ENCODE assay signal across 28 mouse cellular contexts in genomic region chrX:103610401-103610800, GRCm38 (mm10). TPM values are rescaled to one million over a fixed set of nuclear protein-coding genes. Genes with fewer than 3 reads are reported as not detected.
A peak's percentile ranks its signal among the peaks of the same experiment; 100 is the strongest.
DNase-seq lines count a peak whose midpoint lies in the region; ATAC-seq and TF ChIP-seq lines count a peak whose summit lies in the region.
"Had no signal": no experiment of that assay in that cellular context is flagged by ENCODE, and none has a peak within 500 bp of the region (broad histone marks: within the 10 kb centered on the region; RNA-seq: fewer than 3 reads in every experiment).

No protein-coding gene starts in this region.

- H3K4me2 ChIP-seq in hindbrain, postnatal 0 days (ENCODE audit: low read depth, low read length) = no peak overlapping the region
- no peak overlapping the region for H3K4me2 ChIP-seq in hindbrain, embryonic 13.5 days
- no peak overlapping the region for H3K4me2 ChIP-seq in midbrain, embryonic 14.5 days (ENCODE audit: low read length)
- H3K4me2 ChIP-seq in kidney, embryonic 16.5 days (replicated peaks; ENCODE audit: low read depth, low read length) = no peak overlapping the region
- H3K4me2 ChIP-seq: liver, embryonic 11.5 days; neural tube, embryonic 12.5 days had no signal

- no peak overlapping the region for H3K27ac ChIP-seq in hindbrain, postnatal 0 days
- no peak overlapping the region for H3K27ac ChIP-seq in hindbrain, embryonic 13.5 days
- no peak overlapping the region for H3K27ac ChIP-seq in midbrain, embryonic 14.5 days (replicated peaks; ENCODE audit: low read depth, low read length)
- H3K27ac ChIP-seq in midbrain, embryonic 10.5 days (replicated peaks) = no peak overlapping the region
- H3K27ac ChIP-seq in kidney, embryonic 16.5 days (ENCODE audit: low read length) = no peak overlapping the region
- H3K27ac ChIP-seq: embryonic facial prominence, embryonic 10.5 days; neural tube, embryonic 12.5 days had no signal

- no peak overlapping the region for H3K4me3 ChIP-seq in hindbrain, postnatal 0 days (ENCODE audit: low read length)
- no peak overlapping the region for H3K4me3 ChIP-seq in hindbrain, embryonic 13.5 days
- no peak overlapping the region for H3K4me3 ChIP-seq in midbrain, embryonic 14.5 days (replicated peaks; ENCODE audit: low read depth, low read length)
- H3K4me3 ChIP-seq in midbrain, embryonic 10.5 days = no peak overlapping the region
- H3K4me3 ChIP-seq in kidney, embryonic 16.5 days (ENCODE audit: low read length) = no peak overlapping the region
- H3K4me3 ChIP-seq: embryonic facial prominence, embryonic 10.5 days; megakaryocyte, embryonic 14.5 days; neural tube, embryonic 12.5 days had no signal

- H3K4me1 ChIP-seq in hindbrain, postnatal 0 days (ENCODE audit: insufficient read depth, low read length) = no peaks in the 10 kb centered on the region
- peaks cover 2% of the 10 kb centered on the region for H3K4me1 ChIP-seq in hindbrain, embryonic 13.5 days (replicated peaks)
- H3K4me1 ChIP-seq in midbrain, embryonic 14.5 days (ENCODE audit: control insufficient read depth, insufficient read depth, low read length) = no peaks in the 10 kb centered on the region
- H3K4me1 ChIP-seq in midbrain, embryonic 10.5 days = 0 out of 2 replicates have a peak, but pooled peaks cover under 1% of the 10 kb centered on the region
- 0 out of 2 replicates have a peak, but pooled peaks cover under 1% of the 10 kb centered on the region for H3K4me1 ChIP-seq in kidney, embryonic 16.5 days (ENCODE audit: insufficient read depth, low read length)
- H3K4me1 ChIP-seq: embryonic facial prominence, embryonic 10.5 days; neural tube, embryonic 12.5 days had no signal

- WGBS in hindbrain, postnatal 0 days = 89% methylated on average over 5 of the region's 5 CpGs
- WGBS in hindbrain, embryonic 13.5 days = 94% methylated on average over 5 of the region's 5 CpGs
- WGBS in midbrain, embryonic 14.5 days = 94% methylated on average over 5 of the region's 5 CpGs
- WGBS in midbrain, embryonic 10.5 days = 92% methylated on average over 5 of the region's 5 CpGs
- WGBS in kidney, embryonic 16.5 days = 96% methylated on average over 5 of the region's 5 CpGs

- no peak for ATAC-seq in hindbrain, postnatal 0 days
- no peak for ATAC-seq in hindbrain, embryonic 13.5 days (ENCODE audit: low FRiP score)
- no peak for ATAC-seq in midbrain, embryonic 14.5 days (ENCODE audit: low FRiP score, low TSS enrichment)
- no peak for ATAC-seq in activated CD4-positive, CD25-positive, alpha-beta regulatory T cell, adult 4 months
- no peak for ATAC-seq in kidney, embryonic 16.5 days (ENCODE audit: low FRiP score, low TSS enrichment)
- ATAC-seq: forebrain, embryonic 16.5 days; hindbrain, embryonic 16.5 days had no signal

- no peak overlapping the region for H3K9ac ChIP-seq in hindbrain, postnatal 0 days (replicated peaks; ENCODE audit: low read length)
- no peak overlapping the region for H3K9ac ChIP-seq in hindbrain, embryonic 13.5 days
- H3K9ac ChIP-seq in midbrain, embryonic 14.5 days (replicated peaks; ENCODE audit: low read length) = no peak overlapping the region
- no peak overlapping the region for H3K9ac ChIP-seq in kidney, embryonic 16.5 days (replicated peaks; ENCODE audit: low read length)
- H3K9ac ChIP-seq: neural tube, embryonic 12.5 days had no signal

- no peaks in the 10 kb centered on the region for H3K27me3 ChIP-seq in hindbrain, postnatal 0 days (ENCODE audit: insufficient read depth, low read length)
- H3K27me3 ChIP-seq in hindbrain, embryonic 13.5 days = no peaks in the 10 kb centered on the region
- H3K27me3 ChIP-seq in midbrain, embryonic 14.5 days (ENCODE audit: control insufficient read depth, insufficient read depth, low read length) = no peaks in the 10 kb centered on the region
- no peaks in the 10 kb centered on the region for H3K27me3 ChIP-seq in midbrain, embryonic 10.5 days (ENCODE audit: low read depth, poor library complexity, severe bottlenecking)
- no peaks in the 10 kb centered on the region for H3K27me3 ChIP-seq in kidney, embryonic 16.5 days (ENCODE audit: insufficient read depth, low read length)
- H3K27me3 ChIP-seq: CH12.LX; megakaryocyte, embryonic 14.5 days; neural tube, embryonic 12.5 days had no signal

- no peaks in the 10 kb centered on the region for H3K9me3 ChIP-seq in hindbrain, postnatal 0 days (ENCODE audit: low read length)
- no peaks in the 10 kb centered on the region for H3K9me3 ChIP-seq in hindbrain, embryonic 13.5 days
- no peaks in the 10 kb centered on the region for H3K9me3 ChIP-seq in midbrain, embryonic 14.5 days (ENCODE audit: control insufficient read depth, low read length)
- H3K9me3 ChIP-seq in midbrain, embryonic 10.5 days (replicated peaks) = no peaks in the 10 kb centered on the region
- no peaks in the 10 kb centered on the region for H3K9me3 ChIP-seq in kidney, embryonic 16.5 days (ENCODE audit: low read length)
- H3K9me3 ChIP-seq: embryonic facial prominence, embryonic 10.5 days; megakaryocyte, embryonic 14.5 days; neural tube, embryonic 12.5 days had no signal

- peaks cover 14% of the 10 kb centered on the region; the same call in 1 of the 2 replicates for H3K36me3 ChIP-seq in hindbrain, postnatal 0 days (ENCODE audit: insufficient read depth, low read length)
- peaks cover 34% of the 10 kb centered on the region for H3K36me3 ChIP-seq in hindbrain, embryonic 13.5 days
- H3K36me3 ChIP-seq in midbrain, embryonic 14.5 days (ENCODE audit: control insufficient read depth, insufficient read depth, low read length) = peaks cover 24% of the 10 kb centered on the region
- H3K36me3 ChIP-seq in midbrain, embryonic 10.5 days = peaks cover 81% of the 10 kb centered on the region
- H3K36me3 ChIP-seq in kidney, embryonic 16.5 days (ENCODE audit: insufficient read depth, low read length) = peaks cover 39% of the 10 kb centered on the region

- TF ChIP-seq CTCF in hindbrain, postnatal 0 days (IDR thresholded peaks at IDR 0.05; ENCODE audit: low read depth) = peak; percentile 59

- DNase-seq in embryo, embryonic 10.5 days (ENCODE audit: low spot score) = peak; percentile 21
- DNase-seq in embryo, embryonic 10 days (ENCODE audit: low spot score) = no peak
- peak; percentile 44 for DNase-seq in hindbrain, postnatal 0 days (ENCODE audit: low spot score)
- DNase-seq in midbrain, embryonic 14.5 days = peak; percentile 31
- DNase-seq in midbrain, embryonic 10.5 days (ENCODE audit: low spot score) = no peak
- DNase-seq: cerebellum, postnatal 10 days; gastrocnemius, postnatal 10 days; heart, postnatal 14 days; kidney, adult 2 months; kidney, postnatal 4 days; right cerebral cortex, postnatal 25 days; thymus, postnatal 25 days had no signal

RNA-seq across cellular contexts. Expression of gene Zcchc13, which starts 20.0 kb away (rescaled TPM):
- not detected in 2 replicates for total RNA-seq in hindbrain, postnatal 0 days (2014; rRNA removed)
- polyA plus RNA-seq in hindbrain, postnatal 0 days (2015; fragmentation: Nextera tagmentation; extraction: Ambion mirVana) = not detected in 2 replicates
- polyA plus RNA-seq in hindbrain, embryonic 13.5 days (2015; fragmentation: Nextera tagmentation; extraction: Ambion mirVana) = not detected in 2 replicates
- not detected in 2 replicates for polyA plus RNA-seq in midbrain, embryonic 14.5 days (2014; fragmentation: Nextera tagmentation; extraction: Ambion mirVana)
- polyA plus RNA-seq in midbrain, embryonic 10.5 days (2016; fragmentation: Nextera tagmentation; extraction: Ambion mirVana) = not detected in 2 replicates
- polyA plus RNA-seq in activated CD4-positive, CD25-positive, alpha-beta regulatory T cell, adult 4 months (2017; shearing (Covaris generic)) = not detected
- not detected in 2 replicates for polyA plus RNA-seq in kidney, embryonic 16.5 days (2015; fragmentation: Nextera tagmentation; extraction: Ambion mirVana)
- total RNA-seq: adrenal gland, adult 18-20 months; gastrocnemius, postnatal 10 days; heart, adult 8-10 months; heart, postnatal 14 days; layer of hippocampus, postnatal 25 days; left cerebral cortex, postnatal 36 days; monocyte, adult 5-6 weeks had no signal
- polyA plus RNA-seq: embryonic facial prominence, embryonic 10.5 days; forebrain, embryonic 16.5 days; hindbrain, embryonic 16.5 days; liver, embryonic 11.5 days; lung, embryonic 16.5 days; neural tube, embryonic 12.5 days had no signal

Comparison
In these comparisons a context has a peak if more than half of its experiments do, and no peak if none do; other contexts are left out.
1. DNase-seq: peak in embryo, embryonic 10.5 days (single experiment), hindbrain, postnatal 0 days (single experiment) and midbrain, embryonic 14.5 days (single experiment); none in embryo, embryonic 10 days (single experiment) and midbrain, embryonic 10.5 days (single experiment).